Mouse (Mus musculus): ENCODE data around the gene Ift43.

Ift43 gene

DNA sequence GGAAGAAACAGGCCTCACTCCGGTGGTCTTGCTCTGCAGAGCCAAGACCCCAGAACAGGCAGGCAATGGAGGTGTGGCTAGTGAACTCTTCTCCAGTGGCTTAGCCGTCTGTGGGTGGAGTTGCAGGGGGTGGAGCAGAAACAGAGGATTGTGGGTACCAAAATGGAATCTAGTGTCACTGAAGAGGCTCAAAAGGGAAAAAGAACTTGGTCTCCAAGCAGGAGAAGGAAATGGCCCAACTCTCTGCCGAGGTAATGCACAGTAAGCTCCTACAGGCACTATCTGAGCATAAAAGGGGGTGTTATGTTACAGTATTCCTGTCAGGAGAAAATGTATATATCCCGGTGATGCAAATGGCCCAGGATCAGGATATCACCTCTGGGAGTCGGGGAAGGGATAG lies 86.9 kb downstream of the Ift43 start:
- DNase-seq (ENCODE audit: low read depth, low spot score), result no peak

DNA sequence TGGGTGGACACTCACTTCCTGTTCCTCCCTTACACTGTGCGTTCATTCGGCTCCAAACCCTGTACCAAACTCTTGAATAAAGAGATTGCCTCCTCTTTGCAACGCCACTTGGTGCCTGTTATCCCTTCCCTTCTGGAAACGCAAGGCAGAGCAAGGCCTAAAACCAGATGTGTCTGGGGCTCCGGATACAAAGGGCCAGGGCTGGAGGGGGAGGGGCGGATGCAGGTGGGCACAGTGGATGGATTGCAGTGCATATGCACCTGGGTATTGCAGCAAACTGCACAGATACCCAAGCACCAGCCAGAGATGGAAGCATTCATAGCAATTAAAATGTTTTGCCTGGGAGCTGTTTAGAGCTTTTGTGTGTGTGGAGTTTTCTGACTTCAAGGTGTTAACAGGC lies 91.0 kb downstream of the Ift43 start:
- DNase-seq (ENCODE audit: low read depth, low spot score), result peak; percentile 72

DNA sequence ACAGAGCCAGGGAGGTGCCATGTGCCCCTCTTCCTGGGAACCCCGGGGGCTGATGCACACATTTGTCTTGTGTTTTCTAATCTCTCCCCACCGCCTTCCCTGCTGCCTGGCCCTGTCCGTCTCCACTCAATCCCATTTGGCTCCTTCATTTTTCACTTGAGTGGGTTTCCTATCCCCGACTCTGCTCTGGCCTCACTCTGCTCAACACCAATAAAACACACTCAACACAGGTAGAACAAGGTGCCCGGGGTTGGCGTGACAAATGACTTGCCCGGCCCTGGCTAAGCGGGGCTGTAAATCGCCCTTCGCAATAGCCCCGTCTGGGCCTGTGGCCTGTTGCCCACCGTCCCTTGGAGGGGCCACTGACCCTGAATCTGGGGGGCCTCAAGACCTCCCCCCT lies 92.0 kb downstream of the Ift43 start:
- no peak for DNase-seq (ENCODE audit: low read depth, low spot score)

DNA sequence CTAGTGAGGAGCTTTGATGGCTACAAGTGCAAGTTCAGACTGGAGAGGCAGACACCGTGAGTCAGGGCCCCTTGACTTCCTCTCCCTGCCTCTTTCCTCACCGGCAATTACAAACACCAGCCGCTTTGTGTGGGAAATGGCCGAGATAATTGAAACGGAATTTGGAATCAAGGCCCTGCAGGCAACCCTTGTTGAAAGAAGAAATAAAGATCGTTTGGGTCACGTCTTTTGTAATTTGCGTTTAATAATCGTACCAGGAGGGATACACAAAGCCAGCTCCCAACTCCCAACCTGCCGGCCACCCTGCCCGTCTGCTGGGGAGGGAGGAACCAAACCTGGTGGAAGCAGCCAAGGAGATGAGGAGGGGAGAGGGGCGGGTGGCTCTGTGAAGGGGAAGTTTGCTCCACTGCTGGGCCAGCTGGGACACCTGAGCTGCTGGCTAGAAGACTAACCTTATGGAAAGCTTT lies 93.2 kb downstream of the Ift43 start:
- peak; percentile 59 for DNase-seq (ENCODE audit: low read depth, low spot score)

DNA sequence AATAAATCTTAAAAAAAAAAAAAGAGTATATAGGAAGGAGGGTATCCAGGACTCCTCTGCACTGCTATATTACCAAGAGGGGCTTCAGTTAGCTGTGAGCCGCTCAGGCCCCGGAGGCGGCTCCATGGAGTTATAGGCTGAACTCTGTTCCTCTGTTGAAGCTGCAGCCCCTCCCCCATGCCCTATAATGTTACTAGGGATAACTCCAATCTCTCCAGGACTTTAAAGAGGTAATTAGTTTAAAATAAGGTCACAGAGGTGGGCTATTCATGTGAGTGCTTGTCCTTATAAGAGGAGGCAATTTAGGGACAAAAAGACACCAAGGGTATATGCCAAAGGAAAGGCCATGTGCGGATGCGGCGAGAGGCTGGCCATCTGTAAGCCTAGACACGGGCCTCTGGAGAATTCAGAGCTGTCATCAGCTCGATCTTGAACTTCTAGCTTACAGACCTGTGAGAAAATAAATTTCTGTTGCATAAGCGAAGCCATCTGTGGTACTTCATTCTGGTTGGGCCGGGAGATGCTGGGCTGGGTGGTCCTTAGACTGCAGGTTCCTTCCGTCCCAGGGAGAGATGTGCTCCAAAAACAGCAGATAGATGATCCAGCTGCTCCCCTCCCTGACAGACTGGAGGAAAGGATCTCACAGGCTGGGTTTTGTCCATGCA lies 94.5 kb downstream of the Ift43 start:
- DNase-seq (ENCODE audit: low read depth, low spot score), result peak; percentile 61

DNA sequence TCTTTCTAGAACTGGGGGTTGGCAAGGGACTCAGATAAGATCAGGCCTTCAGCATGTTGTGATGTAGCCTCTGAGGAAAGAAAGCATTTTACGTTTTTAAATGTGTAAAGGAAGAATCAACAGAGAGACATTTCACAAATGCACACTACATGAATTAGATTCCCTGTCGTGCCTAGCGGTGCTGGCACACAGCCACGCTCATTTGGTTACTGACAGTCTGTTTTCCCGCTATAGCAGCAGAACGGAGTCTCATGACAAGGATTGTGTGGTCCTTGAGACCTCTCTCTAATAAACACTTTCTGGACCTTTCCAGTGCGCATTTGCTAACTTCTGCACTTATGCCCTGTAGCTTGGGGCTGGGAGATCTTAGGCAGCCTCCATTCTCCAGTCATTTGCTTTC lies 96.9 kb downstream of the Ift43 start:
- no peak for DNase-seq (ENCODE audit: low read depth, low spot score)

DNA sequence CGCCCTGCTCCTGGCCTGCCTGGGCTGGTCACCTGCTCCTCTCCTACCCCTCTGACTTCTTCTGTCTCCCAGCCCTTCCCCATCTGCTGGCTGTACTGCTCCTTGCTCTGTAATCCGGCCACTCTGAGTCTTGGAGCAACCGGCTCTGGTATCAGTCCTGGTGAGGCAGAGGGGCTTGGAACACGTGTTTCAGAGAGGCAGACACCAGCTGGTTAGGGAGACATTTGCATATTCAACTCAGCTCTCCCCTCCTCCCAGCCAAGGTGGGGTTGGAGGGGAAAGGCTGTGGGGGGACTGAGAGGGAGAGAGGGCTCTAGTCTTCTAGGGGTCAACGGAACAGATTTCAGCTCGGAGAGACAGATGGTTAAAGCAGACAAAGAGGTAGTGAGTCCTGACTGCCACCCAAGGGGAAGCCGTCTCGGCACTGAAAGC lies 99.0 kb downstream of the Ift43 start:
- no peak for DNase-seq (ENCODE audit: low read depth, low spot score)

DNA sequence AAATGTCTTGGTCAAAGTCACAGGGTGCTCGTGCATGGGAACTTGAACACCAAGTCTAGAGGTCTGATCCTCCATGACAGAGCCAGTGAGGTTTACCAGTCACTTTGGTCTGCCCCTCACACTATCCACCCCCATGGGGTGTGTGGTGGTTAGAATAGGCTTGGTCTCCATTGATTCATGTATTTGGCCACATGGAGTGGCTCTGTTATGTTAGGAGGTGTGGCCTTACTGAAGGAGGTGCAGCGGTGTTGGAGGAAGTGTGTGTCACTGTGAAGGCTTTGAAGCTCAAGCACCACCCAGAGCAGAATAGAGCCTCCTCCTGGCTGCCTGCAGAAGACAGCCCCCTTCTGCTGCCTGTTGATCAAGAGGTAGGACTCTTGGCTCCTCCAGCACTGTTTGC lies 99.5 kb downstream of the Ift43 start:
- DNase-seq (ENCODE audit: low read depth, low spot score), result no peak

DNA sequence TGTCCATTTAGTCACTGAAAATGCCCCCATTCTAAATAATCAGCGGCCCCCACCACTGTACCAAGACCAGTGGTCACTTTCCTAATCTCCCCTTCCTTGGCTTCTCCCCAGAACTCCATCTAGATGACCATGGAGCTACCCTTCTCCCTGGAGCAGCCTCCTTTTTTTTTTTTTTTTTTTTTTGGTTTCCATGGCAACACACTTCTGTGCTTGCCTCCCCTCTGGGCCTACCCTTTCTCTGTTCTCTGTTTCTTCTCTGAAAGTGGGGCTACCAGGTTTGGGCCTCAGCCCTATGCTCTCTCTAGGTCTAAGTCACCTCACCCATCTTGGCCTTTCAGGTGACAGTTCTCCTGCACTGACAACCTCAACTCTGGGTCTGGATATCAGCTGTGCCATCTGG lies 100.1 kb downstream of the Ift43 start:
- no peak for DNase-seq (ENCODE audit: low read depth, low spot score)

DNA sequence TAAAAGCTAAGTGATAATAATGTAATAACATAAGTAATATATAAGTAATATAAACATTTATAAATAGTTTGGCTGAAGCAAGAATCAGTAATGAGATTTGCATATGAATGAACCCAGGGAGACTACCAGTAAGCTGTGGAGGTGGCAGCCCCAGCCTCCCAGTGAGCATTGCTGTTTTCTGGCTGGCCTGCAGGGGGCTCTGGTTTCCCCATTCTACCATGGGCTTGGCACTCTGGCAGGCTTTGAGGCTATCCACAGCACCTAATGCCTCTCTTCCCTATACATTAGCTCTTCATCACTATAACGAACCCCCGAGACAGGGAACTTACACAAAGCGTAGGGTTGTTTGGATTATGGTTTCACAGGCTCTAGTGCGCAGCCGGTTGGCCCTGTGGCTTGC lies 105.8 kb downstream of the Ift43 start:
- no peak for DNase-seq (ENCODE audit: low read depth, low spot score)

DNA sequence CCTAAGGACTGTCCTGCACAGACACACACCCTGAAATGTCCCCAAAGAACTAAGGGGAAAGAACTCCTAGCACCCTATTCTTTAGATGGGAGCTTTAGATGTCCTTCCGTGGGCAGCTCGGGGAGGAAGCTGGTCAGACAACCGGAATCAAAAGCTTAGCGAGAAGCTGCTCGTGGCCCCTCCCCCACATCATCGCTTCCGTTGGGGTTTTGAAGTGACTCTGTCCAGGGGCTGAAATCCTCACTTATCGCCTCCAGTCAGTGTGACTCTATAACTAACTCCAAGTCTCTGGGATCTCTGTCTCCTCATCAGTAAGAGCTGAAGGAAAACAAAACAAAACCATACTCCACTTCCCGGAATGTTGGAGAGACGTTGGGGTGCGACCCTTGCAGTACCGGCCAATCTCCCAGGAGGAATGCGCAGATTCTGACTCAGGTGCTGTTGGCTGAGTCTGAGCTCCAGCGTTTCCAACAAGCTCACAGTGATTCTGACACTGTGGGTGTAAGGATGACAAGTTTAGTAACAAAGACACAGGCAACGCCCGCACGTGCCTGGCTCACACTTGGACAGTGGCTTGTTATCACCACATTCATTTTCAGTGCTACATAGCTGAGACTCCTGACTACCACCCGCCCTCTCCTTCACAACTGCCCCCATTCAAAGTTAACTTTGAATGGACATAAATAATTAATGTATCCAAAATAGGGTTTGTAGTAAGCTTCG lies 107.4 kb downstream of the Ift43 start:
- no peak for DNase-seq (ENCODE audit: low read depth, low spot score)

DNA sequence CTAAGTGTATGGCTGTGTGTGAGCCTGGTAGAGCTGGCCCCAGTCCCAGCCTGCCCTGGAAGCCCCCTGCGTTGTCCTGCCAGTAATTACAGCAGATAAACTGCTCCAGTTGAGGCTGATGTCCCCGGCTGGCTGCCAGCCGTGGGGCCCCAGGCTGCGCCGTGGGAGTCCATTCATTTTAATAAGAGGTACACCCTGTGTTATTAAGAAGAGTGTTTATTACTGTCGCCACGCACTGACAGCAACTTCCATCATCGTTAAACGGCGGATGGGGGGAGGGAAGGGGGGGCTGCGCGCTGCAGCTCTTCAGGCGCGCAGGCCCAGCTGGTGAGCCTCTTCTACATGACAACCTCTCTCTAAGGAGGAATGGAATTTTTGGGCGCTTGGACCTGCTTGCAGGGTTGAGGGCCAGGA lies 109.7 kb downstream of the Ift43 start:
- DNase-seq (ENCODE audit: low read depth, low spot score), result no peak

DNA sequence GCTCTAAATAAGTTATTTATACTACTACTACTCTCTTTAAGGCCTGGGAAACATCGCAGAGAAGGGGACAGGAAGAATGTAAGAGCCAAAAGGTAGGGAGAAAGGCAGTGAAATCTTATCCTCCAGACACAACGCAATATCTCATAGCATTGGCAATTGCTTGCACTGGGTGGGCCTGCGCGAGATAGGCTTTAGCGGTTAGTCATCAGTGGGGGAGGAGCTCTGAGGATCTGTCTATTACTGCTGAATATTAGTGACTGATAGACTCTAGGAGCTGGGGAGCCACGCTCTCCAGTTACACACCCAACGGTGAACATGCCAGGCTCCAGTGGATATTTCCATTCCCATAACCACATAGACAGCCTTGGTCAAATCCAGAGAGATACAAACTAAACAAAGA lies 114.6 kb downstream of the Ift43 start:
- DNase-seq (ENCODE audit: low read depth, low spot score), result no peak

DNA sequence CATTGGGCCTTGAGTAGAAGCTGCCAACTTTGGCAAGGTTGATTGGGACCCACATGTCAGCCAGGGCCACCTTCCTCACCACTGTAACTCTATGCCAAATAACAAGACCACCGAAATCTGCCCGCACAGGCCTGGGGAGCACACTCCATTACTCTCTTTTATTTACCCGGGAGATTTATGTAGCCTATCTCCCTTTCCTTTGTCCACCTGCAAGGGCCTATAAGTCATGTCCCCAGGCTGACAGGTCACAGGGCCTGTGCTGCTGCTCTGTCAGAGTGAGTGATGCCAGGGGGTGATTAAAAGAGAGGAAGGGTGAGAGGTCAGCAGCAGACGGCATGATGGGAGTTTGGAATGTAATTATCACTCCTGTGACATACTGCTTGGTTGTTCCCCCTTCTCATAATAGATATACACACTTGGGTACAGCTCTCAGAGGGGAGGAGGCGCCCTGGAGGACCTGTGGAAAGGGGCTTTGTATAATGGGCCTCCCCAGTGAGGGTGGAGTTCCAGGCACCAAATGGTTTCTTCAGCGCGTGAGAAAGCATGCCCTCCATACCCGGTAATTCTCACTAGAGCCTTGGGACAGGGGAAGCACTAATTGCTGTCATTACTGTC lies 121.2 kb downstream of the Ift43 start:
- DNase-seq (ENCODE audit: low read depth, low spot score), result no peak

DNA sequence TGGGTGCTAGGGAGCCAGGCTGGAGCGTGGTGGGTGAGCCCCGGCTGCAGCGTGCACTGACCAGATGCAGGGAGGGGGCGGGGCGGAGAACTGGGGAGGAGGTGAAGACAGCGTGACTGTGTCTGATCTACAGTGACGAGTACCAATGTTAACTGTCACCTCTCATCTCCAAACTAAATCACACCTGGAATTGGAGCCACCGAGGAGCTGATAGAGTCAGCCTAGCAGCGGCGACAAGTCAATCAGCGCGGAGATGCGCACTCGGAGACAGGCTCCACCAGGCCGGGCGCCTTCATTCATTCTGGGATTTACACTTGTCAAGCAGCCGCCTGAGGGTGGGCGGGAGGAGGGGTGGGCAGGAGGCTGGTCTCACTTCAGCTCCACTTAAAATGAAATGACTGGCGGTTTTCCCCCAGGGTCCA lies 128.8 kb downstream of the Ift43 start:
- DNase-seq (ENCODE audit: low read depth, low spot score), result no peak
